ENCODE assay signal across 9 mouse cellular contexts in genomic region chr17:84709403-84709851, GRCm38 (mm10). TPM values are rescaled to one million over a fixed set of nuclear protein-coding genes. Genes with fewer than 3 reads are reported as not detected.
A peak's percentile ranks its signal among the peaks of the same experiment; 100 is the strongest.
DNase-seq lines count a peak whose midpoint lies in the region; ATAC-seq and TF ChIP-seq lines count a peak whose summit lies in the region.
"Had no signal": no experiment of that assay in that cellular context is flagged by ENCODE, and none has a peak within 500 bp of the region (broad histone marks: within the 10 kb centered on the region; RNA-seq: fewer than 3 reads in every experiment).

No protein-coding gene starts in this region.

- peak; percentile 36 for DNase-seq in limb, embryonic 14.5 days (ENCODE audit: low spot score)
- no peak for DNase-seq in limb, embryonic 10.5 days (ENCODE audit: low spot score)
- DNase-seq in right cerebral cortex, adult 2 months (ENCODE audit: low spot score in 2 of 2), result peak; percentile 34 to 53
- no peak for DNase-seq in testis, postnatal 10 days (ENCODE audit: low spot score)
- DNase-seq in kidney, adult 11 months, result no peak

- ATAC-seq in limb, embryonic 14.5 days (ENCODE audit: low FRiP score, low read depth), result no peak
- peak; percentile 74 for ATAC-seq in forebrain, embryonic 16.5 days
- ATAC-seq in lung, embryonic 15.5 days (ENCODE audit: borderline replicate concordance, extremely low read depth, low FRiP score, low TSS enrichment), result no peak
- ATAC-seq in inflammation-experienced regulatory T-cells, adult 6 months, result no peak

- peaks cover 50% of the 10 kb centered on the region for H3K36me3 ChIP-seq in limb, embryonic 14.5 days (ENCODE audit: control insufficient read depth, insufficient read depth, low read length)
- H3K36me3 ChIP-seq in limb, embryonic 10.5 days, result peaks cover 73% of the 10 kb centered on the region
- H3K36me3 ChIP-seq in forebrain, embryonic 16.5 days (ENCODE audit: control insufficient read depth, insufficient read depth), result peaks cover 2% of the 10 kb centered on the region; the same call in 1 of the 2 replicates
- H3K36me3 ChIP-seq in lung, embryonic 15.5 days, result peaks cover 25% of the 10 kb centered on the region

- no peaks in the 10 kb centered on the region for H3K9me3 ChIP-seq in limb, embryonic 14.5 days (ENCODE audit: control insufficient read depth, low read length)
- H3K9me3 ChIP-seq in limb, embryonic 10.5 days (replicated peaks), result no peaks in the 10 kb centered on the region
- H3K9me3 ChIP-seq in forebrain, embryonic 16.5 days (ENCODE audit: control insufficient read depth, low read length), result no peaks in the 10 kb centered on the region
- no peaks in the 10 kb centered on the region for H3K9me3 ChIP-seq in lung, embryonic 15.5 days
- H3K9me3 ChIP-seq: embryonic facial prominence, embryonic 15.5 days had no signal

- WGBS in limb, embryonic 14.5 days, result 58% methylated on average over 17 of the region's 17 CpGs
- 76% methylated on average over 17 of the region's 17 CpGs for WGBS in limb, embryonic 10.5 days
- WGBS in forebrain, embryonic 16.5 days, result 7% methylated on average over 17 of the region's 17 CpGs
- WGBS in lung, embryonic 15.5 days, result 38% methylated on average over 17 of the region's 17 CpGs

- no peak overlapping the region for H3K9ac ChIP-seq in limb, embryonic 14.5 days (ENCODE audit: low read depth, low read length, severe bottlenecking)
- H3K9ac ChIP-seq in forebrain, embryonic 16.5 days (replicated peaks; ENCODE audit: low read depth, low read length), result no peak overlapping the region; the same call in 1 of the 2 replicates
- no peak overlapping the region for H3K9ac ChIP-seq in lung, embryonic 15.5 days
- H3K9ac ChIP-seq: embryonic facial prominence, embryonic 15.5 days had no signal

- no peaks in the 10 kb centered on the region for H3K27me3 ChIP-seq in limb, embryonic 14.5 days (ENCODE audit: control insufficient read depth, insufficient read depth, low read length)
- H3K27me3 ChIP-seq in limb, embryonic 10.5 days (ENCODE audit: low read depth, poor library complexity, severe bottlenecking), result no peaks in the 10 kb centered on the region
- no peaks in the 10 kb centered on the region for H3K27me3 ChIP-seq in forebrain, embryonic 16.5 days (replicated peaks; ENCODE audit: control insufficient read depth, insufficient read depth, low read length)
- no peaks in the 10 kb centered on the region for H3K27me3 ChIP-seq in lung, embryonic 15.5 days
- H3K27me3 ChIP-seq: embryonic facial prominence, embryonic 15.5 days had no signal

- no peak for TF ChIP-seq POLR2A in limb, embryonic 14.5 days (IDR thresholded peaks at IDR 0.05; ENCODE audit: borderline replicate concordance, extremely low read depth, insufficient read depth, insufficient read length)

- no peaks in the 10 kb centered on the region for H3K4me1 ChIP-seq in limb, embryonic 14.5 days (ENCODE audit: control insufficient read depth, insufficient read depth, low read length)
- H3K4me1 ChIP-seq in limb, embryonic 10.5 days, result no peaks in the 10 kb centered on the region; the same call in 1 of the 2 replicates
- peaks cover 26% of the 10 kb centered on the region for H3K4me1 ChIP-seq in forebrain, embryonic 16.5 days (replicated peaks; ENCODE audit: control insufficient read depth, insufficient read depth, low read length)
- H3K4me1 ChIP-seq in lung, embryonic 15.5 days, result peaks cover 8% of the 10 kb centered on the region

- H3K4me2 ChIP-seq in limb, embryonic 14.5 days (replicated peaks; ENCODE audit: low read depth, low read length, severe bottlenecking), result no peak overlapping the region
- peak overlapping the region; percentile 31 for H3K4me2 ChIP-seq in forebrain, embryonic 16.5 days (ENCODE audit: low read length)
- H3K4me2 ChIP-seq in lung, embryonic 15.5 days, result peak overlapping the region; percentile 30; the same call in 1 of the 2 replicates
- H3K4me2 ChIP-seq: embryonic facial prominence, embryonic 15.5 days had no signal

- no peak overlapping the region for H3K27ac ChIP-seq in limb, embryonic 14.5 days (replicated peaks; ENCODE audit: low read depth, low read length)
- H3K27ac ChIP-seq in limb, embryonic 10.5 days, result no peak overlapping the region
- peak overlapping the region; percentile 61 for H3K27ac ChIP-seq in forebrain, embryonic 16.5 days (ENCODE audit: low read length)
- peak overlapping the region; percentile 15; the same call in 1 of the 2 replicates for H3K27ac ChIP-seq in lung, embryonic 15.5 days
- H3K27ac ChIP-seq: embryonic facial prominence, embryonic 15.5 days had no signal

- H3K4me3 ChIP-seq in limb, embryonic 14.5 days (replicated peaks; ENCODE audit: low read length), result no peak overlapping the region
- no peak overlapping the region for H3K4me3 ChIP-seq in limb, embryonic 10.5 days
- H3K4me3 ChIP-seq in forebrain, embryonic 16.5 days (replicated peaks; ENCODE audit: low read length), result no peak overlapping the region
- H3K4me3 ChIP-seq in lung, embryonic 15.5 days, result no peak overlapping the region
- H3K4me3 ChIP-seq: embryonic facial prominence, embryonic 15.5 days had no signal

RNA-seq across cellular contexts. Expression of gene Abcg5, which starts 26.6 kb away (rescaled TPM):
- 1.7 and 2.6 TPM in 2 replicates for polyA plus RNA-seq in limb, embryonic 14.5 days (2012; rRNA removed)
- polyA plus RNA-seq in limb, embryonic 14.5 days (2014; fragmentation: Nextera tagmentation; extraction: Ambion mirVana), result 1.3 and 2.3 TPM in 2 replicates
- polyA plus RNA-seq in limb, embryonic 10.5 days (2016; fragmentation: Nextera tagmentation; extraction: Ambion mirVana), result 0.97 and 1.1 TPM in 2 replicates
- polyA plus RNA-seq in forebrain, embryonic 16.5 days (2015; fragmentation: Nextera tagmentation; extraction: Ambion mirVana), result 0.87 and 1.0 TPM in 2 replicates
- polyA plus RNA-seq in lung, embryonic 15.5 days (2015; fragmentation: Nextera tagmentation; extraction: Ambion mirVana), result 0.46 and 0.68 TPM in 2 replicates
- under 1 TPM in 1 of 3 experiments, not detected in 2; 0.49 TPM for polyA plus RNA-seq in inflammation-experienced regulatory T-cells, adult 6 months (2017; shearing (Covaris generic))

RNA-seq across cellular contexts. Expression of gene Abcg8, which starts 33.3 kb away (rescaled TPM):
- polyA plus RNA-seq in limb, embryonic 14.5 days (2012; rRNA removed), result 0.16 and 0.27 TPM in 2 replicates
- 0.18 TPM in 1 of 2 replicates, not detected in the other for polyA plus RNA-seq in limb, embryonic 14.5 days (2014; fragmentation: Nextera tagmentation; extraction: Ambion mirVana)
- 0.10 and 0.11 TPM in 2 replicates for polyA plus RNA-seq in limb, embryonic 10.5 days (2016; fragmentation: Nextera tagmentation; extraction: Ambion mirVana)
- not detected in 2 replicates for polyA plus RNA-seq in forebrain, embryonic 16.5 days (2015; fragmentation: Nextera tagmentation; extraction: Ambion mirVana)
- polyA plus RNA-seq in lung, embryonic 15.5 days (2015; fragmentation: Nextera tagmentation; extraction: Ambion mirVana), result 0.06 TPM in 1 of 2 replicates, not detected in the other
- not detected for polyA plus RNA-seq in inflammation-experienced regulatory T-cells, adult 6 months (2017; shearing (Covaris generic))

Comparison
In these comparisons a context has a peak if more than half of its experiments do, and no peak if none do; other contexts are left out.
1. DNase-seq: peak in limb, embryonic 14.5 days (single experiment) and right cerebral cortex, adult 2 months (2 of 2); none in limb, embryonic 10.5 days (single experiment), testis, postnatal 10 days (single experiment) and kidney, adult 11 months (single experiment).
2. H3K27ac ChIP-seq: peak in forebrain, embryonic 16.5 days (single experiment) and lung, embryonic 15.5 days (single experiment); none in limb, embryonic 14.5 days (single experiment) and limb, embryonic 10.5 days (single experiment).